Mouse (Mus musculus): ENCODE results near the gene Abcf3. TPM values are rescaled to one million over a fixed set of nuclear protein-coding genes. Genes with fewer than 3 reads are reported as not detected.

Gene Abcf3
- total RNA-seq, 2 experiments from 2014 or later, result 22.2 to 40.5 TPM

DNA sequence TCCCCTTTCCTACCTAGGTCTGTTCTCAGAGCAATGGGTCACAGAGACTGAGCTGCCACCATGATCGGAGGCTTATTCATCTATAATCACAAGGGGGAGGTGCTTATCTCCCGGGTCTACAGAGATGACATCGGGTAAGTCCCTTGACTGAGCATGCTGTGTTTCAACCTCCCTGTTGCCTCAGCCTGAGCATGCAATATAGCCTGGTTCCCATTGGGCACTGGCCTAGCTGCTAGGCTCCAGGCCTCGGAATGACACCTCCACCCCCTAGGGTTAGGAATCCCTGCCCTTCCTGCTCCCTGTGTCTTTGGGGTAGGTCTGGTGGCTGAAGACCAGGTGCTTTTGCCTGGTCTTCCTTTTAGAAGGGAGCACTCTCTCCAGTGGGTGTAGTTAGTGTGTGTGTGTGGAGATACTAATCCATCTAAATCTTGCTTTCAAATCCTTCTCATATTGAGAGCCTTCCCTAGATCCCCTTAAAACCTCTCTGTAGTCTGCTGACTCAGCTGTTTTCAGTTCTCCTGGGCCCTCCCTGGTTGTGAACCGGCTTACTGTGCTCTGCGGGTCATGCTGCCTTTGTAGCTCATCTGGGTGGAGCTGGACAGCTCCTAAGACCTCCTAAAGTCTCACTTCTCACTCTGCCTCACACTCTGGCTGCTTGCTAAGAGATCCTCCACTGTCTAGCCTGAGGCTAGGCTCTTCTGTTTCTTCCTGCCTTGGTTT lies 10.6 kb upstream of the Abcf3 start:
- ATAC-seq (replicated peaks; ENCODE audit: low FRiP score, poor library complexity, severe bottlenecking), result no peak

DNA sequence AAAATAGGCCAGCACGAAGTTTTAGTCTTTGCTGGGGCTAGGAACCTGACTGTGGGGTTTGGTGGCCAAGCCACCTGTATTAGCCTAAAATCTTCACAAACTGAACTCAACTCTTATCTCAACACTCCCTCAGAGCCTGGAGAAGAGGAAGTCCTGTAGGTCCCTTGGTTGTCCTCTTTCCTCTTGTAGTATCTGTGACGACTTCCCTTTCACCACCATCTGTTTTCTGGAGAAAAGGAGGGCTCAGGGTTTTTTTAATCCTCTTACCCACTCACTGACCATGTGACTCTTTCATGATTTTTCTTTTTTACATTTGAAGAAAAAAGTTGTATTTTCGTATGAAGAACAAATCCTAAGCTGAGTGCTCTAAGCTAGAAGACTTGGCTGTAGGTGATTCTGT lies 8.7 kb upstream of the Abcf3 start:
- no peak for ATAC-seq (replicated peaks; ENCODE audit: low FRiP score, poor library complexity, severe bottlenecking)

- no peak for ATAC-seq (replicated peaks; ENCODE audit: low FRiP score, poor library complexity, severe bottlenecking)
Observed at GRCm38 (mm10) chr16:20540438-20540837, 7.9 kb upstream of the Abcf3 start.

- ATAC-seq (replicated peaks; ENCODE audit: low FRiP score, poor library complexity, severe bottlenecking), result no peak
Observed at GRCm38 (mm10) chr16:20545696-20546095, 2.7 kb upstream of the Abcf3 start.

GRCm38 (mm10) chr16:20547423-20547822 lies 954 bp upstream of the Abcf3 start:
- no peak for ATAC-seq (replicated peaks; ENCODE audit: low FRiP score, poor library complexity, severe bottlenecking)

- no peak for ATAC-seq (replicated peaks; ENCODE audit: low FRiP score, poor library complexity, severe bottlenecking)
Observed at GRCm38 (mm10) chr16:20549161-20549560, 784 bp downstream of the Abcf3 start.

DNA sequence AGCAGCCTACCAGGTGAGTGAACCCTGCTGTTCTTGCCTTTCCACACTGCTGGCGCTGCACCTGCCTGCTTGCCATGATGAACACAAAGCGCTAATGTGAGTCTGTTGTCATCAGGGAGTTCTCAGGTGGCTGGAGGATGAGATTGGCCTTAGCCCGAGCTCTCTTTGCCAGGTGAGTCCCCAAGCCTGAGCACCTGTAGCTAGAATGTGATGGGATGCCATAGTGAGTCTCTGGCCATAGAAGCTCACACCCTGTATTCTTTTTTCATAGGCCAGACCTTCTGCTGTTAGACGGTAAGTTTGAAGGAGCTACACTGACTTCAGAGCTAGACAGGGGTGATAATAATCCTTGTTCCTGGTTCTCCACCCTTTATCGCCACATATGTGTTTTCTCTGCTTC lies 3.3 kb downstream of the Abcf3 start:
- ATAC-seq (replicated peaks; ENCODE audit: low FRiP score, poor library complexity, severe bottlenecking), result no peak

DNA sequence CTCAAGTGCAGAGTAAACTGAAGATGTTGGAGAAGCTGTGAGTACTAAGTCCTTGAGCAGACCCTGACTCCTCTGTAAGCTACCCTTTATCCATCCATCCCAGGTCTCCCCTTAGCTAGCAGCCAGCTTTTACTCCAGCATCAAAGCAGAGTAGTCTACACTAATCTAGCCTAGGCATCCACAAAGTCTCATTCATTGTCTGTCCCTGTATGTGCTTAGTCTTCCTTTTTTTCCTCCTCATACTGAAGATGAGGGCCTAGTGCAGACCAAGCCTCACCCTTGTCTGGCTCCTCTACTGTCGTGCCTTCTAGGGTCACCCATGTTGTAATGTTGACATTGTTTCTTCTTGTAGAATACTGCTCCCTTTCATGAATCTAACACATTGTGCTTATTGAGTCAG lies 4.2 kb downstream of the Abcf3 start:
- ATAC-seq (replicated peaks; ENCODE audit: low FRiP score, poor library complexity, severe bottlenecking), result no peak

DNA sequence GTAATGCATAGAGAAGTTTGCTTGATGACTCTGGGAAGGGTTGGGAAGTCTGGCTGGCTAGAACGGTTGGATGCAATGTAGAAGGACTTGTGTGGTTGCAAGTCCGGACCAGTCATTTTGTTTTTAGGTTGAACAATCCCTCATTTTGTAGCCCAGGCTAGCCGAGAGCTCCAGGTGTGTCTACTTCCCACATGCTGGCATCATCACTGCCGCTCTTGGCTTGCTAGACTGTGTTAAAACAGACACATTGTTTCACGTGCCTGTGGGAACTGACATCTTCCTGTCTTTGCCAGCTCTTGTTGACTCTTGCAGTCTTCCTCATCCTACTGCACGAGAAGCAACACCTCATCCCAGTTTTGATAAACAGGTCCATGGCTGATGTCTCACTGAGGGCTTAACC lies 6.6 kb downstream of the Abcf3 start:
- ATAC-seq (replicated peaks; ENCODE audit: low FRiP score, poor library complexity, severe bottlenecking), result no peak

- ATAC-seq (replicated peaks; ENCODE audit: low FRiP score, poor library complexity, severe bottlenecking), result no peak
Observed at GRCm38 (mm10) chr16:20557381-20557780, 9.0 kb downstream of the Abcf3 start.

DNA sequence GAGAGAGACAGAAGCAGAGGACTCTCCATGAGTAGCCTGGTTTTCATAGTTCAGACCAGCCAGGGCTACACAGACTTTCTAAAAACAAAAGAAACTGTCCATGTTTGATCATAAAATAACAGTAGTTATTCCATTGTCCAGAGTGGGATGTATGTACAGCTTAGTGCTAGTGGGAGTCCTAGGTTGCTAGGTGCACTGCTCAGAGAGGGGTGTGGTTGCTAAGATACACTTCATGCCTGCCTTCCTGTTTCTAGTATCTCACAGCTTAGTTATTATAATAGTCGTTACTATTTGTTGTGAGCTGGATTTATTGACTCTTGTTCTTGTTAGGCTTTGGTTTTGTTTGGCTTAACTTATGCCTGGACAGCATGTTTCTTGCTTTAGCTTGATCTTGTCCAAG lies 16.7 kb downstream of the Abcf3 start:
- no peak for ATAC-seq (replicated peaks; ENCODE audit: low FRiP score, poor library complexity, severe bottlenecking)

DNA sequence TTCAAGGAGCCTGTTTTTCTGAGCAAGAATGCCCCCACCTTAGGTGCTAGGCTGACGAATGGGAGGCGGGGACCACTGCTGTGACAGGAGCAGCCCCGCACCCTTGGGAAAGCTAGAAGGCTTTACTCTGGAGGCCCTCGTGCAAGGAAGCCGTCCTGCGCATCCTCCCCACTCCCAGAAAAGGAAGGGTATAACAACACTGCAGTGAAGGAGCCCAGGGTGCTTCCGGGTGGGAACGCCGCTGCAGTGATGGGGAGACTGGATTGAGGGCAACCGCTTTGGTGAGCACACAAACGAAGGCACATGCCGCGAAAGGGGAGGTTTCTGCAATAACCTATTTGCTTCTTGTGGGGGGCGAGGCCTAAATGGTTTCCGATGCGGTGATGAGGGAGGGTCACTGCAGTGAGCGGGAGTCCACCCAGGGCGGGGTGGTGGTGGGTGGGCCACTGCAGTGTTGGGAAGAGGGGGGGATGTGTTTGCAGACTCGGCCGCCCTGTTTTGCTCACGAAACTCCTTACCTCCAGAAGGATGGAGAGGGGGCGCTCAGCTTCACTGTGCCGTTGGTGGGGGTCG lies 41.1 kb downstream of the Abcf3 start, which contains the start of gene Vwa5b2:
Gene Vwa5b2, plus strand, starts transcription at position 106 of the 573 bp plus-strand sequence.
- no peak for ATAC-seq (replicated peaks; ENCODE audit: low FRiP score, poor library complexity, severe bottlenecking)

DNA sequence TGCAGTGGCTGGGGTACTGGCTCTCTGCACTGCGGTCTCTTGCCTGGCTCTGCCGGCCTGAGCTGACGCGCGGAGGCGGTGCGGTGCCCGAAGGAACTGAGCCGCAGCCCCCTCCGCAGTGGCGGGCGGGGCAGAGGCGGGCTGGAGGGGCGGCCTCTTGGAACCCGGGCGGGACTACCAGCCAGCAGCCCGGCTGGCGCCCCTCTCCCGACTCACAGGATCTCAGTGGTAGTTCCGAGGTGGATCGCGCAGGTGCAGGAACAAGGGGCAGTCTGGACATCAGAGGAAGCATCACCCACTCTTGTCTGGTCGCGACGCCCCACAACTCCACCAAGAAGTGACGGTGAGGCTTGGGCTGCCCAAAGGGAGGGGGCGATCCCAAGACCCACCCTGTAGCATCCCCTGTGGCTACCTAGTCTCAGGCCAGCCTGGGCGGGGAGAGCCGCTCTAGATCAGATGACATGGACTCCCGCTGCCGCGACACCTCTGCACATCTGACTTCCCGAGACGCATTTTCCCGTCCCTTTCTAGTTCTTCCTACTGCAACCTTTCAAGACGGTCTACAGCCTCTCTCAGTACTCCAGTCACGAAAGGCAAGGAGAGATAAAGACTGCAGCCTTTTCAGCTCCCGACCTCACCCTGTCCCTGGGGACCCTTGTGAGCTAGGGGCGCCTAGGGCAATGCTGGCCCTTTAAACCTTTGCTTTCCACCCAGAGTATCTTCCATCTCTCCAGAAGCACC lies 41.7 kb downstream of the Abcf3 start:
- no peak for ATAC-seq (replicated peaks; ENCODE audit: low FRiP score, poor library complexity, severe bottlenecking)

DNA sequence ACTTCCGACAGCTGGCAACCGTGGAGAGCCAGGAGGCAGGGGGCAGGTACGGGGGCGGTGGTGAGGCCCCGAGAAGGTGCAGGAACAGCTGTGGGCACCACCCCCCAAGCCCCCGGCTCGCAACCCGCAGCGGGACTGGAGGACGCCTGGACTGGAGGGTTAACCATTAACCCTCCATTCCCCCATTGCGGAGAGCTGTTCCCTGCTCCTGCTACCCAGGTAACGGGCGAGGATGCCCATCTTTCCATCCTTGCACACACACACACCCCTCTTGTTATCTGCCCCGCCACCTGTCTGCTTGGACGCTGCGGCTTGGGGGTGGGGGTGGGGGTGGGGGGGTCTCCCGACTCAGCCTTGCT lies 42.3 kb downstream of the Abcf3 start:
- no peak for ATAC-seq (replicated peaks; ENCODE audit: low FRiP score, poor library complexity, severe bottlenecking)

DNA sequence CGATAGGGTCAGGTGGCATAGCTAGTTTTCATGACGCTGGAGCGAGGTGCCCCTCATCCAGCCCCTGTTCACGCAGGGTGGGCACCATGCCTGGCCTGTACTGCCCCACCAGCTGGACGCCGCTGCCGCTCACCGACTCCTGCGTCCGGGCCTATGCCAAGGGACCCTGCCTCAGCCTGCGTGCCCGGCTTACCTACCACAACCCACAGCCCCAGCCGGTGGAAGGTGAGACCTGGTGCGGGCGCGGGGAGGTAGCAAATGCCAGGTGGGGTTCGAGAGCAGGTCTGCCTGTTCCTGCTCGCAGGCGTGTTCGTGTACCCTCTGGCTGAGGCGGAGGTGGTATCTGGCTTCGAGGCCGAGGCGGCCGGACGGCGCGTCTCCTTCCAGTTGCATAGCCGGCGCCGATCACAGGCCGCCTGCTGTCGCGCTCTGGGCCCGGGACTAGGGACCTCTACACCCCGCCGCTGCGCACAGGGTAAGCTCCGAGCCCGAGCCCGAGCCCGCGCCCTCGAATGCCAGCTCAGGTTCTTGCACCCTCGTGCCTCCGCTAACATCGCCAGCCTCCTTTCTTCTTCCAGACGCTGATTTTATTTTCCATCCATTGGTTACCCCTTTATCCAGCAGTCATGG lies 42.8 kb downstream of the Abcf3 start:
- no peak for ATAC-seq (replicated peaks; ENCODE audit: low FRiP score, poor library complexity, severe bottlenecking)

DNA sequence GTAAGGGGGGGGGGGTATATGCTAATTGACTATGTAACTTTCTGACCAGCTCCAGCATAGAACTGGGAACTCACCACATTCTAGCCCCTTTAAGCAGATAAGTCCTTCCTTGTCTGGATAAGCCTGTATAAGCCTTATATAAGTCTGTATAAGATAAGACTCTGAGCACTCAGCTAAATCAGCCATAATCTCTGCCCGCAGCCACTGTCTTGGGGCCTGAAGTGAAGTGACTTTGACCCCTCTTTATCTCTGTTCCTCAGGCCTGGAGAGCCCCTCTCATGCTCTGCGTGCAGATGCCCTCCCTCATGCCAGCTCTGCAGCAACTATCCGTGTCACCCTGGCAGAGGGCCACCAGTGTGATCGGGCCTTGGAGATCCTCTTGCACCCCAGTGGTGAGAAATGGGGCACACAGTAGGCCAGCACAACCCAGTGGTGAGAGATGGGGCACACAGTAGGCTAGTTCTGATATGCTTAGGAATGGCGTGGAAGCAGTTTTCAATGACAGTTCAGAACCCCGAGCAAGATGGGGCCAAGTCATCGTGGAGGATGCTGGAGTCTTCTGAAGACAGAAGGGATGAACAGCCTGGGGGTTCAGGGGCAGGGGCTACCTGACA lies 46.8 kb downstream of the Abcf3 start:
- ATAC-seq (replicated peaks; ENCODE audit: low FRiP score, poor library complexity, severe bottlenecking), result no peak

- no peak for ATAC-seq (replicated peaks; ENCODE audit: low FRiP score, poor library complexity, severe bottlenecking)
Observed at GRCm38 (mm10) chr16:20595737-20596136, 47.4 kb downstream of the Abcf3 start.

DNA sequence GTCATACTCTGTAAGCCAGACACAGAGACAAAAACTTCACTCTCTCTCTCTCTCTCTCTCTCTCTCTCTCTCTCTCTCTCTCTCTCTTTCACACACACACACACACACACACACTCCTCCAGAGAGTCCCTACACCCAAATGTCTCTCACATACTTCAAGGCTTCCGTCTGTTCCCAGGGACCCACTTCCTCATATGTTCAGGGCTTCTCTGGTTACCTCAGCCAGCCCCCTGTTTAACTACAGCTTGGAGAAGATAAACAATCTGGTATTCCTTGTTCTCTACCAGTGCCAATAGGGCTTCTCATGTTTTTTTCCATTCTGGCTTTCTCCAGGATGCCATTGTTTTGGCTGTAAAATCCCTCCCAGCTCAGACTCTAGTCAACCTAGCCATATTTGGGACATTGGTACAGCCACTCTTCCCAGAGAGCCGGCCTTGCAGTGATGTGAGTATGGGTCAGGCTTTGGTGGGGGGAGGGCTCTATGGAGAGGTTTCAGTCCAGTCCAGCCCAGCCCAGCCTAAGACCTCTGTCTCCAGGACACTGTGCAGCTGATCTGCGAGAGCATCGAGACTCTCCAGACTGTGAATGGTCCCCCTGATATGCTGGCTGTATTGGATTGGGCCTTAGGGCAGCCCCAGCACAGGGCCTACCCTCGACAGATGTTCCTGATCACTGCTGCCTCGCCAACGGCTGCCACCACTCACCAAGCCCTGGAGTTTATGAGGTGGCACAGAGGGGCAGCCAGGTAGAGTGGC lies 48.5 kb downstream of the Abcf3 start:
- no peak for ATAC-seq (replicated peaks; ENCODE audit: low FRiP score, poor library complexity, severe bottlenecking)

DNA sequence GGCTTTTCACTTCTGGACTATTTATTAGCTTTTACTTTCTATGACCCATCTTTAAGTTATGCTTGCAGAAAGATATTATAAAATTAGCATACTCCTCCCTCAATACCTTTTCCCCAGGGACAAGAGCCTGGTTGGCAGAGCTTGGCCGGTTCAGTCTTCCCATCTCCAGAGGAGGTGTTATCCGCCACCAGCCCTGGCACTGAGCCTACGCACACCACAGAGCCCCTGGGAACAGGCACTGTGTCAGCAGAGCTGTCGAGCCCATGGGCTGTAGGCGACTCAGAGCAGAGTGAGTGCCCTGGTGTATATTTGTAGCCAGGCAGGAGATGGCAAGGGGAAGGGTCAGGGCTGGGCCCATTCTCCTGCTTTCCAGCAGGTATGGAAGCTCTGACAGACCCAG lies 52.1 kb downstream of the Abcf3 start:
- no peak for ATAC-seq (replicated peaks; ENCODE audit: low FRiP score, poor library complexity, severe bottlenecking)

GRCm38 (mm10) chr16:20604705-20605104 lies 56.3 kb downstream of the Abcf3 start:
- ATAC-seq (replicated peaks; ENCODE audit: low FRiP score, poor library complexity, severe bottlenecking), result no peak
